Mouse (Mus musculus): Measurements from ENCODE around the gene Tmem117. TPM values are rescaled to one million over a fixed set of nuclear protein-coding genes. Genes with fewer than 3 reads are reported as not detected.

Gene Tmem117
- total RNA-seq, 2 experiments from 2014 or later: 28.0 to 29.7 TPM

DNA sequence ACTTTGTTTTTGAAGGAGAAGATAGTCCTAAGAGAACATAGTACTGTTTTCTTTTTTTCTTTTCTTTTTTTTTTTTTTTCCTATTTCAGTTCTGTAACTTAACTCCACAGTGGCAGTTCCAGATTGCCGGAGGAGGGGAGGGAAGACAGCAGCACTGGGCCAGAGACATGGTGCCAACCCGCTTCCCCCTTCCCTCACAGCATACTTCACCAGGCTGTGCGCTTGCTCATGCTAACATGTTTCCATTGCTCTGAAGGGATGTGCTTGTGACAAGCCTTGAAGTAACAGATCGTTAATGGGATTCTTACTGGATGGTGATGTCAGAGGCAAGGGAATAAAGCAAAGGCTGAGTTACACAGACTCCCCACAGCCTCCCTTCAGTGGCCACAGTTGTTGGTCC is 256.0 kb downstream of the Tmem117 start:
- DNase-seq (ENCODE audit: low spot score in 2 of 2): no peak

- DNase-seq (ENCODE audit: low spot score in 2 of 2): no peak
Measured at GRCm38 (mm10) chr15:94893201-94893600, 264.2 kb downstream of the Tmem117 start.

- no peak for DNase-seq (ENCODE audit: low spot score in 2 of 2)
Measured at GRCm38 (mm10) chr15:94894086-94894485, 265.1 kb downstream of the Tmem117 start.

DNA sequence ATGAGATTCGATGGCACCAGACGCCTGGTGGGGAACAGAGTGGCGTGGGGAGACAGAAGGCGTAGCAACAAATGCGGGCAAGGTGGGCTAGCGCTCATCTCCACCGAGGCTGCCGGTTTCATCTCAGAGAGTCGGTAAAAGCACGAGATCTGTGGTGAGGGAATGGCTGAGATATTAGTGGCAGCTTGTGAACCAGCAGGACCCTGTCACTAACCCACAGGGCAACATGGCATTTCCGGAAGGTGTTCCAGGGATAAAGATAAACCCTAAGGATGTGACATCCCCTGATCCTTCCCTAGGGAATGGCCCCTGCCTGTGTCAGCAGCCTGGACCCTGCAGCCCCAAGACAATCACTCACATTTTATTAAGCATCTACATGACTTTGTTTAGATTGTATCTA is 266.6 kb downstream of the Tmem117 start:
- no peak for DNase-seq (ENCODE audit: low spot score in 2 of 2)

GRCm38 (mm10) chr15:94903188-94903587 is 274.2 kb downstream of the Tmem117 start:
- DNase-seq (ENCODE audit: low spot score in 2 of 2): no peak

DNA sequence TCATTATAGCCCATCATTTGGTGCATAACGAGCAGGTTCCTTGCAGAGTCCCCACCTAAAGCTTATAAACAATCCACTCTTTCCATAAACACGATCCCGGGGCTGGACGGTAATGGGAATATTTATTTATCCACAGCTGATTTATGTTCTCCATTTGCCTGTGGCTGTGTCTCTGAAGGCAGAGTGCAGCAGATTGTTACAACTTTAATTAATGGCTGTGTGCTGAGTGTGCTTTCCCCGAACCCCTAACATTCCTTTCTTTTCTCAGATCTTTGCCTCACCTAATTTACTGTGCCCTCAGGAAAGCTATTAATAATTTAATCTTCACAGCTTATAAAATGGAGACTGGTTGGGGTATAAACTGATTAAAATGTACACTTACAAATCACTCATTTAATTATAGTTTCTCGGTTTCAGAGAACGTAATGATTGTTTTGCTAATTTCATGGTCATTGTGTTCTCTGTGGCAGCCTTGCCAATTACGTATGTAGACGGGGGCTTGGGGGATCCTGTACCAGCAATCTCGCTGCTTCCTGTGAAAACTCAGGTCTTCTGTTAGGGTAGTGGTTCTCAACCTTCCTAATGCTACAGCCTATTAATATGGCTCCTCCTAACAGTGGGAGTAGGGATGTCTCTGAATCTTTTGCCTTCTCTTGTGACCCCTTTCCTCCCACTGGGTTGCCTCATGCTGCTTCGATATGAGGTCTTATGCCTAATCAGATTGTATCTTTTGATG is 275.8 kb downstream of the Tmem117 start:
- no peak for DNase-seq (ENCODE audit: low spot score in 2 of 2)

DNA sequence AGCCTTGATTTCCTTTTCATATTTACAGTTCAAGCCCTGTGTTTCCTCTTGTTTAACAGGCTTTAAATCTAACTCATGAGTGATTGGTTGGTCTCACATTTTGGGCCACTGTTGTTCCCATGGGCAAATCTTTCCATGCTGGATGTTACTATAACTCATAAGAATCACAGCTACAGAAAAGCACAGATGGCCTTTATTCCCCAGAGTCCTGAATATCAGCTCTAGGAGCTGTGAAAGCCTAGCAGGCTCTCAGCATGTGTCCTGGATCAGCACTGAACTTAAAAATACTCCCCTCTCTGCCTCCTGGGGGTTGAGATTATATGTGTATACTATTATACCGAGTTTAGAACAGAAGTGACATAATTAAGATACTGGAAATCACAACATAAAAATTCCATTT is 292.6 kb downstream of the Tmem117 start:
- no peak for DNase-seq (ENCODE audit: low spot score in 2 of 2)

DNA sequence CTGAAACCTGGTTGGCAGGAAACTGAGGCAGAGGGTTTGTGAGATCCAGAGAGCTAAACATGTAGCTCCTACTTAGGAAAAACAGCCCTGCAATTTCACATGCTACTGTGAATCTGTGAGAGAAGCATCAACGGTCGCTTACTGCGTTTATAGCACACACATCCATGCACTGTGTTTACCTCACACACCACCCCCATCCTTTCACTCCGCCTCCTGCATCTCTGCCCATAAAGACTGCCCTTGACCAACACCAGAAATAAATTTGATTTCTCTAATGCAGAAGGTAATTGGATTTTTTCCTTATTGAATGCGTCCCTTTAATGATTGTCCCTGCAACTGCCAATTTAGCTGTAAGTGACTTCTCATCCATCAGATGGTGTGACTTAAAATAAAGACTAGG is 299.0 kb downstream of the Tmem117 start:
- DNase-seq (ENCODE audit: low spot score in 2 of 2): no peak

- DNase-seq (ENCODE audit: low spot score in 2 of 2): no peak
Measured at GRCm38 (mm10) chr15:94930743-94931142, 301.7 kb downstream of the Tmem117 start.

DNA sequence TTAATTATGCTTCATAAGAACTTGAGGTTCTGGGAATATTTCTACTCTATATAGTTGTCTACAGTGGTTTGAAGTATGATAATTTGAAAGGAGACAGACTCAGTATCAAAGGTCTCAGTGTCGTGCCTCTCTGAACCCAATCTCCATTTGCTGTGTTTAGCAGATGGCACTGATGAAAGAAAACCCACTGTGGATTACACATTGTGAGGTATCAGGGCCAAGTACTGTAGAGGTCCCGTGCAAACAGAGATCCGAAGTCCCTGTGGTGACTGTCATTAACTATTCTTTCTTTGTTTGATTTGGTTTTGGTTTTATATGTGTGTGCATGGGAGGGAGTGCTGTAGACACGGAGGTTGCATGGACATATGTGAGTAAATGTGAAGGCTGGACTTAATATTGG is 304.0 kb downstream of the Tmem117 start:
- no peak for DNase-seq (ENCODE audit: low spot score in 2 of 2)

- DNase-seq (ENCODE audit: low spot score in 2 of 2): no peak
Measured at GRCm38 (mm10) chr15:94933480-94933879, 304.4 kb downstream of the Tmem117 start.

DNA sequence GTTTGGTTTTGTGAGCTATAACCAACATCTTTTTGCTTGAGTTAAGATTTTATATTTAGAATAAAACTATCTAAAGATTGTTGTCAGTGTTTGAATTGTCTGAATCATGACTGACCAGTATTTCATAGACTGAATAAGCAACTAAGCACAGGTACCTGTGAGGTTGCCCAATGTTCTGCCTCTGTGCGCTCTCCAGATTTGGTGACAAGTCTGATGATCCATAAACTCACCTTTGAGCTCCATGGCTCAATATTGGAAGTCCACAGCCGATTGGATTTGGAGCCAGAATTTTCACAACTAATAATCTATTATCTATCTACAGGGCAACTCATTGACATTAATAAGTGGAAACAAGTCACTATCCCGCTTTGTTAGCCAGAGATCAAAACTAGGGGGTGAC is 312.9 kb downstream of the Tmem117 start:
- no peak for DNase-seq (ENCODE audit: low spot score in 2 of 2)

DNA sequence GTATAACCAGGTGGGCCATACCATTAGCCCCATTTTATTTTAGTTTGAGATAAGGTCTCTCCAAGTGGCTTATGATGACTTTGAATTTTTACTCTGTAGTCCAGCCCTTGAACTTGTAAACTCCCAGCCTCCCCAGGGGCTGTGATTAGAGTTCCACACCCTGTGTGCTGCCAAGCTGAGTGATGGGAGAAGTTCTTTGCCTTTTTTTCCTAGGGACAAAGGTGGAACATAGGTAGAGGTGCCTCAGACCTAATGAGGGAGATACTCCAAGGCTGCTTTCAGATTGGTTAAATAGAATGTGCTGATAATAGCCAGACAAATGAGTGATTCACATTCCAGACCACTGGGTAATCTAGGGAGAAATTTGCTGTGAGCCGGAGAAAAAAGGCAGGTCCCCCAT is 313.4 kb downstream of the Tmem117 start:
- DNase-seq (ENCODE audit: low spot score in 2 of 2): no peak

DNA sequence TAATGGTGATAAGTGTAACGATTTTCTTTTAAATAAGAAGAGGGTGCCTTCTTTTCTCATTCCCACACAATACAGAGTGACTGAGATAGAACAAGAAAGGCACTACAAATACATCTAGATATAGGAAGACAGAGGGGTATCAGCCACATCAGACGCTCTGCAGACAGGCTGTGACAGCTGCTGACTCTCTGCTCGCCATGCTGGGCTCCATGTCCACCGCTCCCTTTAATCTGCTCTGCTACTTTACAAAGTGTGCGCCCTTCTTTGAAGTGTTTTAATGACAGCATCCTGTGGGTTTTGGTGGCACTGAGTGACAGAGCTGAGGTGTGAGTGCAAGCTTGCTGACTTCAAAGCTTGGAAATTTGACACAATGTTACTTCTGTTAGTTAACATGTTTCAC is 314.9 kb downstream of the Tmem117 start:
- DNase-seq (ENCODE audit: low spot score in 2 of 2): no peak

DNA sequence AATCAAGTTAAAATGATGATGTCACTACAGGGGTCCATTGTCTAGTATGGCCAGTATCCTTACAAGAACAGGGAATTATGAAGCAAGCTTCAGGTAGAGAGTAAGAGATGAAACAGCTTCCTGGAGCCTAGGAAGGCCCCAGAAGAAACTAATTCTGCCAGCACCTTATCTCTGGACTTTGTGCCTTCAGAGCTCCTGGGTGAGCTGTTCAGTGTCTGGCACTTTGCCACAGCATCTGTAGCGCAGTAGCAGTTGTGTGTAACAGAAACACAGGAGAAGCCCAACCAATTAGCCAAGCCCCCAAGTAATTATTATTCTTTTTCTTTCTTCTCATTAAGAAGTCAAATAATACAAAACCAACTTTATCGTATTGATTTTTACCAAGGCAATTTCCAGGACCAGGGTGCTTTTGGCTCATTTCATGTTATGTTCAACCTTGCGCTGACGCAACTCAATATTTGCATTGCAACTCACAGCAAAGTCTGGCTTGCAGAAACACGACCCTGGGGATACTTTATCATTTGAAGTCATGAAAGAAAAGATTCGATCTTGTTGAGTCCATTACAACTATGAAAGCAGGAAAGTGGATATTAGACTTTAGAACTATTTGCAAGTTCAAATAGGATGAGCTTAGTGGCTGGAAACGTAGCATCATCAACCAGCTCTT is 322.5 kb downstream of the Tmem117 start:
- DNase-seq (ENCODE audit: low spot score in 2 of 2): no peak

GRCm38 (mm10) chr15:94956697-94957096 is 327.7 kb downstream of the Tmem117 start:
- no peak for DNase-seq (ENCODE audit: low spot score in 2 of 2)

DNA sequence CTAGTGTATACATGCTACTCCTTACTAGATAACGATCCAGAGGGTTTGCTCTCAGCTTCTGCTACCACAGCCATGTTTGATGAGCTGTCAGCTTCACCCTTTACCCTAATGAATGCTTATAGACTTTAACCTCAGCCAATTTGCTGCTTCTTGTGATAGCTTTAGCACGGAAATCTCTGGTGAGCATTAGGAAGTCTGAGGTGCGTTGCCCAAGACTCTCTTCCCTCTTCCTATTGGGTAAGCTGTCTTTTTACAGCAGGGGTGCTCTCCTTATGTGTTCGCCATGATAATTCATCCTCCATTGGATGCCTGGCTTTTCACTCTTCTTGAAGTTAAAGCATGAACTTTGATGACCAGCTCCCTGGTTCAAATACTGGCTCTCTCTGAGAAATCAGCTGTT is 328.2 kb downstream of the Tmem117 start:
- no peak for DNase-seq (ENCODE audit: low spot score in 2 of 2)

- DNase-seq (ENCODE audit: low spot score in 2 of 2): no peak
Measured at GRCm38 (mm10) chr15:94967004-94967403, 338.0 kb downstream of the Tmem117 start.

DNA sequence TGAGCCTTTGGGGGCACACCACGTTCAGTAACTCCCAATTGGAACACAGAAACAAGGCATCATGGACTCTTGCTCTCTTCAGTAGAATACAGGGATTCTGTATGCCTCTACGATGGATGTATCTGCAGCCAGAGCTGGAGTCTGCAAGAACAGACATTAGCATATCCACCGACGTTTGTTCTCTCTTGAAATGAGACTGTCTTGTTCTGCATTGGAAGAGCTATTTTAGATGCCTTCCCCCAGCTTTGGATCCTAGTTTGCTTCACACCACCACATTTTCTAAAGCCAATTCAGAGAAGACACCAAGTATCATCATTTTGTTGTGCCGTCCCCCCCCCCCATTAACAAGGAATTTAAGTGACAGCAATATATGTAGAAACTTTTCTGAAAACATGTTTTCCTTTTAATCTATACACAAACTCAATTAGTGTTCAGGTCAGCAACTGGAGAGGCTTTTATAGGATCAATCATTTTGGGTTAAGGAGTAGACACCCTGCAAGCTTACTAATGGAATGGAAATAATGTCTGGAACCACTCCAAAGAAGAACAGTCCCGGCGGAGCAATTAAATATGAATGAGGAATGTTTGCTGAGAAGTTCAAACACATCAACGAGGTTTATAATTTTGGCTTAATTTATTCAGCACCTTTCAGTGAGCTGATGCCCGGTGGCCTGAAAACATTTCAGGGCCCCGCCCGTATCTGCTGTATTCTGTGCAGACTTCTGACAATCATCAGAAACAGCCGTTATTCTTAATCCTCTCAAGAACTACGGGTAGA is 339.6 kb downstream of the Tmem117 start:
- DNase-seq (ENCODE audit: low spot score in 2 of 2): no peak

DNA sequence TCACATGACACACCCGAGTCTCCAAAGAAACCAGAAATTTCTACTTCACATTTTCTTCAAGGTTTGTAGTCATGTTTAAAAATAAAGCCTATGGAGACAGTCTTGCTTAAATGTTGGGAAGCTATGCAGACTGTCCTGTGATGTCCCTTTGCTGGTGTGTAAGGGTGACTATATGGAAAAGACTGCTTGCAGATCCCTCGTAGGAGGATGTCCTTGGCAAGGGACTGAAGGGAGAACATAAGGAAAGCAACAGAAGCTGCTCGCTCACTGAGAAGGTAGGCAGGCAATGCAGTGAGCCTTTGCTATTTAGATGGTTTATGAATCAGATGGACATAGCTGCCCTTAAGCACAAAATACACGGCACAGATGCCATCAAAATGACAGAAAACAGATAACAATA is 352.8 kb downstream of the Tmem117 start:
- DNase-seq (ENCODE audit: low spot score in 2 of 2): no peak

DNA sequence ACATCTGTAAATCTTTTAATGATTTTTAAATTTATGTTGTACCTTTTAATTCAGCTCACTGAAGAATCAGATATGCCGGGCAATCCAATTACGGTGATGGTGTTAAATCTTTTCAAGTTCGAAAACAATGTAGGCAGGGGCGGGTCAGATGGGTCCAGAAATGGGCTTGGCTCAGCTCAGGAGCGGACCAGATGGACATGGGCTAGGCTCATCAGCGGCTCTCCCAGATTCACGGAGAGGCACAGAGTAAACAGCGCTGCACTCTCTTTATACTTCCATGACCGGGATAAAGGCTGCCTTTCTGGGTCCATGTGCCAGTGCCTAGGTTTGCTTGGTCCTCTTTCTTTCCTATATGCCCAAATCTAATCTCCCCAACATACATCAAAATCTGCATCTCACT is 366.3 kb downstream of the Tmem117 start:
- DNase-seq (ENCODE audit: low spot score in 2 of 2): no peak

- DNase-seq (ENCODE audit: low spot score in 2 of 2): no peak
Measured at GRCm38 (mm10) chr15:95005121-95005824, 376.2 kb downstream of the Tmem117 start.
